ENCODE assay signal across 11 mouse cellular contexts in the genomic region with DNA sequence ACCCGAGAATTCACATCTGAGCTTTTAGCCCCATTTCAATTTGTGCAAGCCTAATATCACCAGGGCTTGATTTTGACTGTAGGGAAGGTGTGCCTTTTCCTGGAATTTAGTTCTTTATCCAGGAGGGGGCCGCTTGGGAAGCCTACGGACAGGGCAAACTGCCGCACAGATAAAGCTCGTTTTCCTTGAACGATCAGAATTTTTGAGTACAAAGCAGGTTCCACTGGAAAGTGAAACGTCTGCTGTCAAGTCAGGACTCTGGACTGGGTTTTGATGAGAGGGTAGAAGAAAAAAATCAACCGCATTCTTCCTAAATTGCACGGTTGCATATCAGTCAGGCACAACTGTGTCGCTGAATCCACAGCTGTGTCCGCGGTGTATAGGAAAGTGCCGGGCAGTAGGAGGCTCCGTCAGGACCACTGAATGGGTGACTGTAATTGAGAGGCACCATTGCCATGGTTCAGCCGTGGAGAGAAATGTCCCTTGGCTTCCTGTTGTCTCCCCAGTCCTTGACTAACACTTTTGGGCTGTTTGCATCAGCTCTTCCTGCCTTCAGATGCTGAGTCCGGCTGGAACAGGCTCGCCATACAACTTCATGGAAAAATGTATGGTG. TPM values are rescaled to one million over a fixed set of nuclear protein-coding genes. Genes with fewer than 3 reads are reported as not detected.
DNase-seq lines count a peak whose midpoint lies in the region; ATAC-seq and TF ChIP-seq lines count a peak whose summit lies in the region.
"Had no signal": no experiment of that assay in that cellular context is flagged by ENCODE, and none has a peak within 500 bp of the region (broad histone marks: within the 10 kb centered on the region; RNA-seq: fewer than 3 reads in every experiment).

No protein-coding gene starts in this region.

- peaks cover 20% of the 10 kb centered on the region for H3K4me1 ChIP-seq in heart, embryonic 12.5 days (replicated peaks)
- H3K4me1 ChIP-seq in stomach, embryonic 15.5 days, result peaks cover 4% of the 10 kb centered on the region; the same call in 1 of the 2 replicates
- no peaks in the 10 kb centered on the region for H3K4me1 ChIP-seq in stomach, postnatal 0 days (replicated peaks; ENCODE audit: control insufficient read depth, insufficient read depth)
- peaks cover 30% of the 10 kb centered on the region for H3K4me1 ChIP-seq in midbrain, embryonic 10.5 days

- H3K27ac ChIP-seq in heart, embryonic 12.5 days (ENCODE audit: poor library complexity, severe bottlenecking), result no peak overlapping the region
- H3K27ac ChIP-seq in stomach, embryonic 15.5 days, result no peak overlapping the region
- no peak overlapping the region for H3K27ac ChIP-seq in stomach, postnatal 0 days (replicated peaks)
- H3K27ac ChIP-seq in midbrain, embryonic 10.5 days (replicated peaks), result peak overlapping the region; percentile 4
- H3K27ac ChIP-seq: liver, embryonic 15.5 days had no signal

- peak overlapping the region; percentile 41 for H3K4me2 ChIP-seq in heart, embryonic 12.5 days
- 0 out of 2 replicates have a peak overlapping the region, but pooled peaks have one; percentile 6 for H3K4me2 ChIP-seq in stomach, embryonic 15.5 days
- H3K4me2 ChIP-seq in stomach, postnatal 0 days (replicated peaks; ENCODE audit: low read depth), result no peak overlapping the region
- H3K4me2 ChIP-seq: liver, embryonic 15.5 days had no signal

- TF ChIP-seq EP300 in stomach, postnatal 0 days (optimal IDR thresholded peaks at IDR 0.05), result no peak

- intact Hi-C loops in heart, postnatal 36 days (cut with DNase I), result no loop called here
- intact Hi-C loops in left cerebral cortex, postnatal 14 days (cut with DNase I), result no loop called here

- 0 out of 2 replicates have a peak overlapping the region, but pooled peaks have one; percentile 2 for H3K4me3 ChIP-seq in heart, embryonic 12.5 days
- no peak overlapping the region for H3K4me3 ChIP-seq in stomach, embryonic 15.5 days (replicated peaks)
- no peak overlapping the region for H3K4me3 ChIP-seq in stomach, postnatal 0 days (ENCODE audit: low read depth, low read length)
- H3K4me3 ChIP-seq in midbrain, embryonic 10.5 days, result peak overlapping the region; percentile 41
- H3K4me3 ChIP-seq: liver, embryonic 15.5 days had no signal

- ATAC-seq in heart, embryonic 12.5 days (ENCODE audit: insufficient number of reproducible peaks, low FRiP score), result no peak
- no peak for ATAC-seq in stomach, embryonic 15.5 days (ENCODE audit: insufficient read depth, low FRiP score, low read depth)
- ATAC-seq in stomach, postnatal 0 days (ENCODE audit: low FRiP score, low TSS enrichment), result no peak
- ATAC-seq: CD4-positive, CD25-positive, alpha-beta regulatory T cell, adult 4 months had no signal

- DNase-seq in heart, postnatal 36 days, result no peak
- DNase-seq in stomach, postnatal 0 days (ENCODE audit: low spot score), result no peak
- DNase-seq in midbrain, embryonic 10.5 days (ENCODE audit: low spot score), result peak; percentile 24
- no peak for DNase-seq in left cerebral cortex, postnatal 14 days (ENCODE audit: low spot score in 2 of 2)
- DNase-seq in cerebellum, adult 9-11 months, result no peak
- no peak for DNase-seq in thymus, postnatal 4 days
- DNase-seq: cerebellum, adult 11-12 months had no signal

- no peak overlapping the region for H3K9ac ChIP-seq in heart, embryonic 12.5 days
- H3K9ac ChIP-seq in stomach, embryonic 15.5 days, result no peak overlapping the region
- H3K9ac ChIP-seq in stomach, postnatal 0 days (ENCODE audit: low read length), result no peak overlapping the region
- H3K9ac ChIP-seq: liver, embryonic 15.5 days had no signal

- 44% methylated on average over 17 of the region's 17 CpGs for WGBS in heart, embryonic 12.5 days
- 58% methylated on average over 17 of the region's 17 CpGs for WGBS in stomach, embryonic 15.5 days
- WGBS in stomach, postnatal 0 days, result 50% methylated on average over 17 of the region's 17 CpGs
- WGBS in midbrain, embryonic 10.5 days, result 38% methylated on average over 17 of the region's 17 CpGs

- TF ChIP-seq CTCF in stomach, postnatal 0 days (IDR thresholded peaks at IDR 0.05; ENCODE audit: low read depth), result no peak

- H3K36me3 ChIP-seq in heart, embryonic 12.5 days, result no peaks in the 10 kb centered on the region
- no peaks in the 10 kb centered on the region for H3K36me3 ChIP-seq in stomach, embryonic 15.5 days
- no peaks in the 10 kb centered on the region for H3K36me3 ChIP-seq in stomach, postnatal 0 days (ENCODE audit: control insufficient read depth, insufficient read depth, low read length)
- no peaks in the 10 kb centered on the region for H3K36me3 ChIP-seq in midbrain, embryonic 10.5 days
- H3K36me3 ChIP-seq: liver, embryonic 15.5 days had no signal

- H3K27me3 ChIP-seq in heart, embryonic 12.5 days (replicated peaks), result no peaks in the 10 kb centered on the region
- H3K27me3 ChIP-seq in stomach, embryonic 15.5 days (replicated peaks), result no peaks in the 10 kb centered on the region
- H3K27me3 ChIP-seq in stomach, postnatal 0 days (ENCODE audit: control insufficient read depth, insufficient read depth, low read length), result no peaks in the 10 kb centered on the region
- H3K27me3 ChIP-seq in midbrain, embryonic 10.5 days (ENCODE audit: low read depth, poor library complexity, severe bottlenecking), result peaks cover 10% of the 10 kb centered on the region; the same call in 1 of the 2 replicates

- H3K9me3 ChIP-seq in heart, embryonic 12.5 days (replicated peaks), result no peaks in the 10 kb centered on the region
- no peaks in the 10 kb centered on the region for H3K9me3 ChIP-seq in stomach, embryonic 15.5 days
- H3K9me3 ChIP-seq in stomach, postnatal 0 days (ENCODE audit: control insufficient read depth, low read length), result no peaks in the 10 kb centered on the region
- H3K9me3 ChIP-seq in midbrain, embryonic 10.5 days (replicated peaks), result no peaks in the 10 kb centered on the region
- H3K9me3 ChIP-seq: liver, embryonic 15.5 days had no signal

RNA-seq across cellular contexts. Expression of gene Dync1i2, which starts 19.2 kb away (rescaled TPM):
- 82.0 and 82.4 TPM in 2 replicates for polyA plus RNA-seq in heart, embryonic 12.5 days (2016; fragmentation: Nextera tagmentation; extraction: Ambion mirVana)
- total RNA-seq in heart, postnatal 36 days (2021), result 10 to 100 TPM; 61.6 to 62.5 TPM
- polyA plus RNA-seq in stomach, embryonic 15.5 days (2015; fragmentation: Nextera tagmentation; extraction: Ambion mirVana), result 78.1 and 80.5 TPM in 2 replicates
- 55.5 and 59.2 TPM in 2 replicates for polyA plus RNA-seq in stomach, postnatal 0 days (2015; fragmentation: Nextera tagmentation; extraction: Ambion mirVana)
- 118 and 143 TPM in 2 replicates for polyA plus RNA-seq in midbrain, embryonic 10.5 days (2016; fragmentation: Nextera tagmentation; extraction: Ambion mirVana)
- total RNA-seq in left cerebral cortex, postnatal 14 days (2021), result 100 to 1,000 TPM; 137 to 146 TPM

Comparison
In these comparisons a context has a peak if more than half of its experiments do, and no peak if none do; other contexts are left out.
1. H3K4me3 ChIP-seq: peak in heart, embryonic 12.5 days (single experiment) and midbrain, embryonic 10.5 days (single experiment); none in stomach, embryonic 15.5 days (single experiment) and stomach, postnatal 0 days (single experiment).